Mouse (Mus musculus): ENCODE measurements at regions not wholly inside any gene's neighbourhood (a gene's known extent, or its start where the extent isn't known, plus 50 kb on each side); places are given as distances from the start of the nearest gene placed in this dataset.

DNA sequence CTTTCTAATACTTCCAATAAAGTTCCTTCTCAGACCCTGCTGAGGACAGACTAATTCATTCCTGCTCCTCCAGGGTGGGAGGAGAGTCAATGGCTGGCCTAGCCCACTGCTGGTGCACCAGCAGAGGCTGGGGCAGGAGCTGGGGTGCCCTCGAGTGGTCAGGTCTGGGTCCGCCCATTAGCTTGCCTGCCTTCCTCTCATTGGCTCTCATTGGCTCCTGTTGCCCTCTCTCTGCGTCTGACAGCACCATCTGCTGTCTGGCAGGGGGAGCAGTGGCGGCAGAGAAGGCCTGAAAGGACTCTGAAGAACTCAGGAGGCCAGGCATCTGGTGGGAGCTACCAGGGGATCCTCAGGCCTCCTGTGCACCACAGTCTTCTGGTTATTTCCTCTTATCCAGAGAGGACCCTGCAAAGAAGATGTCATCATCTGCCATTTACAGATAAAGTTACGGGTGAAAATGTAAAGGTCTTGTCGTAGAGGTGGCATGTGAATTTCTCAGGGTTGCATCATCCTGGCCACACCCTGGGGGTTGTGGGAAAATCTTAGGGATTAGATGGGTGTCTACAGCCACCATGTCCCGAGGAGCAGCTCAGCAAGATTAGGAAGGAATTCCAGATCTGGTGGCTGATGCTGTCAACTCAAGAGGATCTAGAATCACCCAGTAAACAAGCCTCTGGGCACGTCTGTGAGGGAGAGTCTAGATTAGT, 66.6 kb upstream of the Gli2 start:
- TF ChIP-seq ZNF384 (IDR thresholded peaks at IDR 0.05; ENCODE audit: low read depth, low read length): no peak
- no peak for TF ChIP-seq CHD2 (IDR thresholded peaks at IDR 0.05; ENCODE audit: low read depth, low read length)
- TF ChIP-seq MAFK (IDR thresholded peaks at IDR 0.05; ENCODE audit: insufficient read depth, low read depth, low read length): no peak
- TF ChIP-seq ZC3H11A (IDR thresholded peaks at IDR 0.05; ENCODE audit: borderline replicate concordance, low read depth, low read length): no peak
